Mouse (Mus musculus) left cerebral cortex, adult 2 months (tissue): ENCODE measurements around the gene Myl7. TPM values are rescaled to one million over a fixed set of nuclear protein-coding genes. Genes with fewer than 3 reads are reported as not detected.

Experiments used
- DNase-seq, 2 experiments: peaks; one replicate each; pipeline ENCODE4 v3.0.0; 2021 to 2022; ENCODE audit warnings: low spot score in 2 of 2, mixed read lengths in 1 of 2; ENCODE audit errors: extremely low spot score in 1 of 2
- H3K27ac ChIP-seq: fragments of 200-600 bp; 2 replicates; pipeline ENCODE4 v1.8.1; 2022
- H3K4me3 ChIP-seq: fragments of 200-600 bp; 2 replicates; pipeline ENCODE4 v1.8.1; 2022
- CTCF ChIP-seq: fragments of 200-600 bp; IDR thresholded peaks from 2 replicates; pipeline ENCODE4 v1.8.1; 2022; ENCODE audit warnings: antibody characterized with exemption, mild to moderate bottlenecking, moderate library complexity
- intact Hi-C: fragments of 180-260 bp; cut with DNase I; formaldehyde crosslinking; loops from one replicate; pipeline ENCODE4 v1.15.1; 2025
- total RNA-seq, 2 experiments: library from RNA; stranded (reverse); gene quantifications; 2 replicates each; pipeline ENCODE4 v1.2.3; 2021

The Myl7 gene
- total RNA-seq, 2 experiments from 2014 or later = not detected

DNA sequence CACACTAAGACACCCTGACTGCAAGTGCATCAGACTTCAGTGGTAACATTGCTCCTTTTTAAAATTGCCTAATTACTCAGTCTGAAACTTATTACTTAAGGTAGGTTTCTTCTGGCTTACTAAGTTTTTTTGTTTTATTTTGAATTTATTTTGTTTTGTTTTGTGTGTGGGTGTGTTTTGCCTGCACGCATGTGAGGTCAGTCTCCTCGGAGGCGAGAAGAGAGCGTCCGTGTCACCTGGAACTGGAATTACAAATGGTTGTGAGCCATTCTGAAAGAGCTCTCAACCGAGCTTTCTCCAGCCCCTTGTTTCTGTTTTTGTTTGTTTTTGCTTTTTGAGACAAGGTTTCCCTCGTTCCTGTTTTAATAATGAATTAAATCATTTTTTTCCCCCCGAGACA lies 19.9 kb downstream of the Myl7 start:
- TF ChIP-seq CTCF = no peak
- Histone ChIP-seq H3K27ac (peak overlapping the region; percentile 86), H3K4me3 (peak overlapping the region; percentile 78)
- no peak for DNase-seq
- intact Hi-C loops = loop anchor here (2.0 kb wide), 3 partner anchors 42 to 90 kb away; partner anchors contain the start of genes Dbnl and Ykt6

DNA sequence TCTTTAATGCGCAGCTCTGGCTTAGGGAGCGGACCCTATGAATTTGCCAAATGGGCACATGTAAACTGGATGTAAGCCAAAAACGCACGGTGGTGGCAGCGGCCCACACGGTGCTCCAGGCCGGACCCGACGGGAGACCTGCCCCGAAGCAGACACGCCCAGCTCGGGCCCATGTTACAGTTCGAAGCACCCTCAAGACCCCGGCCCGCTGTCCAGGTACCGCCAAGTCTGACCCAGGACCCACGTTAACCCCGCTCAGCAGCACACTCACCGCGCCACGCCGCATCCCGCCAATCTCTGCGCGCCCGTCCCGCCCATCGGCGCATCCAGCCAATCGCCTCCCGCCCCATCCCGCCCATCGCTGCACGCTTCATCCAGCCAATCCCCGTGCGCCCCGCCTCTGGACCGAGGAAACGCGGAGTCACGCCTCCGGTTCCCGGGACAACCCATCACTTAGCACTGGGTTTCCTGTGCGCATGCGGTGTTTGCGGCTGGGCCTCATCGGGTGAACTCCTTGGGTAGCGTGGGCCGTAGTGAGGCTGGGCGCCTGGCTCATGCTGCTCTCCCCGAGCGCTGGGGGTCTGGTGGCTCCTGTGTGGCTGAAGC lies 20.6 kb downstream of the Myl7 start, which contains the start of gene Pold2:
Gene Pold2 (minus strand): TSS at position 372 of the 606 bp plus-strand sequence.
- H3K4me3 ChIP-seq = peak within 1 kb of the TSS; percentile 78
- H3K27ac ChIP-seq = peak within 1 kb of the TSS; percentile 86
- intact Hi-C loops = loop anchor here (2.0 kb wide), 3 partner anchors 41 to 89 kb away; partner anchors contain the start of genes Dbnl and Ykt6
- DNase-seq = peak; percentile 95 to 97
- no peak for TF ChIP-seq CTCF

DNA sequence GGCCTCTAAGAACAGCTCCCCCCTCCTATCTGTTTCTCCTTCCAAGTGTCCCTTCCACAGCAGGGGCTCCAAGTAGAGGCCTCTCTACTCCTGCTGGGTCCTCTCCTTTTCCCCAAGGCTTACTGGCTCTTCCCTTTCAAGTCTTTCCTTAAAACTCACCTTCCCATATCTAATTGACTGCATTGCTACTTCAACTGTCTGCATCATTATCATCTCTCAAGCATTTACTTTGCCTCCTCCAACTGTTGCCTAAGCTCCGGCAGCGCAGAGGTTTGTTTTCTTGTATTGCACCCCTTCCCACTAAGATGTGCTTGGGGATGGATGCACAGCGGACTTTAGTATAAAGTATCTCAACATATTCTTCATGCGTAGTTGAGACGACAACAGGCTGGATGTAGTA lies 21.2 kb downstream of the Myl7 start:
- intact Hi-C loops = no loop called here
- no peak for DNase-seq
- Histone ChIP-seq H3K4me3 (peak overlapping the region; percentile 78), H3K27ac (no peak overlapping the region)
- no peak for TF ChIP-seq CTCF

DNA sequence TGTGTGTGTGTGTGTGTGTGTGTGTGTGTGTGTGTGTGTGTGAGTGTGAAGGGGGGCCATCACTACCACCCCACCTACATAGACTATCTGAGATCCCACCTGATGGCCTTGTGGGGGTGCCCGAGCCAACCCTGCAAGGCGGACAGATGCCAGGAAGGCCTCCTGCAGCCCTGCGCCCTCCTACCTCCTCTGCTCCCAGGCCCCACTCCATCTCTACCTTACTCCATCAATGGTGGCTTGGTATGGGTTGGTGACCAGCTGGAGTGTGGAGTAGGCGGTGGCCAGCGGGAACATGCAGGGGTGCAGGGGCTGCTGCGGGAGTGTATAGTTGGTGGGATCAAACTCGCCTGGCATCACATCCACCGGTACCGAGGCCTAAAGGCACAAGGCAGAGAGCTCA lies 25.4 kb downstream of the Myl7 start:
- TF ChIP-seq CTCF = no peak
- Histone ChIP-seq H3K27ac (no peak overlapping the region), H3K4me3 (no peak overlapping the region)
- intact Hi-C loops = no loop called here
- DNase-seq = no peak

DNA sequence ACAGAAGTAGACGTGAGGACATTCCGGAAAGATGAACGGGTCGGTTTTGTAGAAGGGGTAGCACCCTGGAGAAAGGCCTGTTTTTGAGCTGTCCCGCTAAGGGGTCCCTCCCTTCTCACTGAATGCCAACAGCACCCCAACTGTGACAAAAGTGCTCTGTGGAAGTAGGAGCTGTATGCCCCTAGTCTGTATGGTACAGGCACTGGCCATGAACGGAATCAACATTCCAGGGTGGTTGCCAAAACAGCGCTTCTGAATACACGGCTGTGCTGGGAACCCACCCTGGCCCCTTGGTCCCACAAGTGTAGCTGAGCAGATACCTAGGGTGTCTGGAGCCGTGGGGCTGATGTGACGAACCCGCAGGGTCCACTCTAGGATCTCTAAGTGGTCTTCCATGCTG lies 25.9 kb downstream of the Myl7 start:
- intact Hi-C loops = no loop called here
- Histone ChIP-seq H3K4me3 (no peak overlapping the region), H3K27ac (no peak overlapping the region)
- no peak for DNase-seq
- TF ChIP-seq CTCF = no peak

DNA sequence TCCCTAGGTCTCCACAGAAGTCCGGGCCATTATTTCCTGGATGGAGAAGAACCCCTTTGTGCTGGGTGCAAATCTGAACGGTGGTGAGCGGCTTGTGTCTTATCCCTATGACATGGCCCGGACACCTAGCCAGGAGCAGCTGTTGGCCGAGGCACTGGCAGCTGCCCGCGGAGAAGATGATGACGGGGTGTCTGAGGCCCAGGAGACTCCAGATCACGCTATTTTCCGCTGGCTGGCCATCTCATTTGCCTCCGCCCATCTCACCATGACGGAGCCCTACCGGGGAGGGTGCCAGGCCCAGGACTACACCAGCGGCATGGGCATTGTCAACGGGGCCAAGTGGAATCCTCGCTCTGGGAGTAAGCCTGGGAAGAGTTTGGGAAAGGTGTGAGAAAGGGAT lies 28.5 kb downstream of the Myl7 start:
- TF ChIP-seq CTCF = no peak
- Histone ChIP-seq H3K4me3 (no peak overlapping the region), H3K27ac (no peak overlapping the region)
- DNase-seq = no peak
- intact Hi-C loops = no loop called here

DNA sequence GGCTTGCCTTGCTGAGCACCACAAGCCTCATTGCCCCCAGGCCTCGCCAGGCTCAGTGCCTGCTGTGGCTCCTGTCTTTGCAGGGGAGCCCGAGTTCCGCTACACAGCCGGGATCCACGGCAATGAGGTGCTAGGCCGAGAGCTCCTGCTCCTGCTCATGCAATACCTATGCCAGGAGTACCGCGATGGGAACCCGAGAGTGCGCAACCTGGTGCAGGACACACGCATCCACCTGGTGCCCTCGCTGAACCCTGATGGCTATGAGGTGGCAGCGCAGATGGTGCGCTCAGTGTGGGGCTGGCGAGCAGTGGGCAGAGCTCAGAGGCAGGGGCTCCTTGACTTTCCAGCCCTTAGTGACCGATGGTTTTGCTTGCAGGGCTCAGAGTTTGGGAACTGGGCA lies 29.3 kb downstream of the Myl7 start:
- DNase-seq = no peak
- Histone ChIP-seq H3K27ac (no peak overlapping the region), H3K4me3 (no peak overlapping the region)
- TF ChIP-seq CTCF = no peak
- intact Hi-C loops = no loop called here

DNA sequence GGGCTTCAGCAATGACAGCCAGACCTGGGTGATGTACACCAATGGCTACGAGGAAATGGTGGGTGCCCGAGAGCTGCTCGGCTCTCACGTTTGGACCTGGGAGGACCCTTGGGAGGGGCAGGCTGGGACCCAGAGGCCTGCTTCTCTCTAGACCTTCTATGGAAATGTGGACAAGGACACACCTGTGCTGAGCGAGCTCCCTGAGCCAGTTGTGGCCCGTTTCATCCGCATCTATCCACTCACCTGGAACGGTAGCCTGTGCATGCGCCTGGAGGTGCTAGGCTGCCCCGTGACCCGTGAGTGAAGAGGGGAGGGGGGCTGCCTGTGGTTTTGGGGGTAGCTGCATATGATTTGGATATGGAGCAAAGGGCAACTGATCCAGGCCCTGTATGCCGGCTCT lies 30.3 kb downstream of the Myl7 start:
- H3K4me3 ChIP-seq = no peak overlapping the region
- intact Hi-C loops = no loop called here
- TF ChIP-seq CTCF = no peak
- no peak overlapping the region for H3K27ac ChIP-seq
- no peak for DNase-seq

DNA sequence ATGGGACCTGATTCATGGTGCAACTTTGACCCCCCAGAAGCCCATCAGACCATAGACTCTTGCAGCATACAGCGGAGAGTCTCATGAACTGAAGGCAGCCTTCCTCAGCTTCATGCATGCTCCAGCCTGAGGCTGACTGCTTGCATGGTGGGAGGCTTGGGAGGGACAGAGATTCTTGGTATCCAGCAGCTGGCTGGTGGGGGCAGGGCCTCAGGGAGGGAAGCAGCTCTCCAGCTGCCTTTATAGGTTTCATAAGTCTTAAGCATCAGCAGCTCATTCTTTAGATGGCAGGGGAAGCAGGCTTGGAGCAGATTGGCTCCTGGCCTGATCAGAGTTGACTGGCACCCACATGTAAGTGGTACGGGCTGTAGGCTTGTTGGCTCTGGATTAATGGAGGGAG lies 31.4 kb downstream of the Myl7 start:
- intact Hi-C loops = no loop called here
- H3K4me3 ChIP-seq = no peak overlapping the region
- no peak for DNase-seq
- H3K27ac ChIP-seq = no peak overlapping the region
- TF ChIP-seq CTCF = no peak

DNA sequence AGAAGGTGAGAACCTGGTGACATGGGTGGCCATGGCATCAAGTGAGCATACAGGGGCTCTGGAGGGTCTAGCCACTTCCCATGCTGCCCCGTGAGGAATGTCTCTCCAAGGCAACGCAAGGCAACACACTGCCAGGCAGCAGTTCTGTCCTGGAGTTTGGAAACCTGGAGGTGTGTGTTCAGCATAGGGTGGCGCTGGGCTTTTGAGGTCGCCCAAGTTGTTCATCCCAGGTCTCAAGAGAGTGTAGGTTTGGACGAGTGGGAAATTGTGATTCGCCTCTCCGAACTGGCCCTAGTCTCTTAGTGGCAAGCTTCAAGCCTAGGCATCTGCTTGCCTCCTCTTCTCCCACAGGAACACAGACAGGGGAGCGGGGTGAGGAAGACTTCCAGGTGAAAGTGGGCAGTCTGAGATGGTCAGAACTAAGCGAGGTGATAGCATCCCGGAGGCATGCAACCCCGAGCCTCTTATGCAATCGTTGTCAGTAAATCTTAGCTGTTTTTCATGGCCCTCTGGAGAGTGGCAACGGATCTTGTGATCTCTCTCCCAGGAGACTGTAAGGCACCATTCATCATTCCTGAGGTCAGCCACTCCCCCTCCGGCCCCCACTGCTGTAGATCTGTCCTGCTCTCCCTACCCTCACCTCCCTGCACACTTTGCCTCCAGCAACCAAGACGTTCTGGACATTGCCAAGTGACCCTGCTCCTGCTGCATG lies 36.0 kb downstream of the Myl7 start:
- Histone ChIP-seq H3K4me3 (no peak overlapping the region; the same call in 1 of the 2 replicates), H3K27ac (no peak overlapping the region)
- no peak for TF ChIP-seq CTCF
- no peak for DNase-seq
- intact Hi-C loops = no loop called here

DNA sequence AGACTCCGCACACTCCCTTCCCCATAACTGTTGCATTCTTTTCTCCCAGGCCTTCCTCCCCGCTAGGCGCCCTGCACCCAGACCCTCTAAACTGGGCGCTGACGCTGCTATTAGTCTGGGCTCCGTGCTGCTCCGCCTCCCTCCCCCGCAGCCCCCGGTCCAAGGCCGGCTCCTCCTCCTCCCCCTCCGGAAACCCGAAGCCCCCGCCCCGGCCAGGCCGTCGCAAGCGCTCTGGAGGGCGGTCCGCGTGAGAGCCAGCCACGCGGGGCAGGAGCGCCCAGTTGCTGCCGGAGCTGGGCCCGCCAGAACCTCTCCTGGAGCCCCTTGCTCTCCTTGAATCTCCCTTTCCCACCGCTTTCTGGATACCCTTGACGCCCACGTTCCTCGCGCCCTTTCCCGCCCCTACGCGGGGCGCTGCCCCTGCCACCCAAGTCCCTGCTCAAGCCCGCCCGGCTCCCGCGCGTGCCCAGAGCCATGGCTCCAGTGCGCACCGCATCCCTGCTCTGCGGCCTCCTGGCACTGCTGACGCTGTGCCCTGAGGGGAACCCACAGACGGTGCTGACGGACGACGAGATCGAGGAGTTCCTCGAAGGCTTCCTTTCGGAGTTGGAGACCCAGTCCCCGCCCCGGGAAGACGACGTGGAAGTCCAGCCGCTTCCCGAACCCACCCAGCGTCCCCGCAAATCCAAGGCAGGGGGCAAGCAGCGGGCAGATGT lies 36.7 kb downstream of the Myl7 start, which contains the start of gene Aebp1:
Gene Aebp1 (plus strand): TSS at position 270 of the 716 bp plus-strand sequence.
- H3K4me3 ChIP-seq = peak within 1 kb of the TSS; percentile 32
- no peak for TF ChIP-seq CTCF
- H3K27ac ChIP-seq = no peak within 1 kb of the TSS
- no peak for DNase-seq
- intact Hi-C loops = no loop called here

DNA sequence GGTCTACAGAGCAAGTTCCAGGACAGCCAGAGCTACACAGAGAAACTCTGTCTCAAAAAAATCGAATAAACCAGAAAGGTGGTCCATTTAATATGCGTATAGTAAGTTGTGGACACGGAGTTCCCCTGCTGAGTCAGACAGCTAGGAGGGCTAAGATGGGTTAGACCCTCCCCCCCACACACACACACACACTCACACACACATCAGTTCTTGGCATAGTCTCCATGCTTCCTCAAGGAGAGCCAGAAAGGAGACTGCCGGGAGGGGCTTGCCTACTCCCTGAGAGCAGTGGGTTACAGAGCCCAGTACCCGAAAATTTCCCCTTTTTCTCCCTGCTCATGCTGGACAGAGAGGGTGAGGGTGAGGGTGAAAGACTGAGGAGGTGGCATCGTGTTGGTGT lies 37.9 kb downstream of the Myl7 start:
- no peak overlapping the region for H3K4me3 ChIP-seq
- intact Hi-C loops = no loop called here
- no peak for DNase-seq
- TF ChIP-seq CTCF = no peak
- no peak overlapping the region for H3K27ac ChIP-seq
